Mouse (Mus musculus) myocyte (in vitro differentiated cells): ENCODE data around the gene Igfbp3.

Experiments used
- CEBPB ChIP-seq: IDR thresholded peaks from 2 replicates; pipeline ENCODE4 v1.6.1; 2011; ENCODE audit warnings: mild to moderate bottlenecking, moderate library complexity; ENCODE audit not compliant: poor library complexity, insufficient read depth, severe bottlenecking
- MAX ChIP-seq: IDR thresholded peaks from one replicate; pipeline ENCODE4 v1.6.1; 2011; ENCODE audit warnings: low read depth, mild to moderate bottlenecking, control low read depth
- MYOD1 ChIP-seq, 3 experiments: IDR thresholded peaks; one replicate each; pipeline ENCODE4 v1.6.1; 2011; ENCODE audit warnings: control low read depth in 2 of 3, low read depth in 2 of 3, mild to moderate bottlenecking in 2 of 3, moderate library complexity in 1 of 3; ENCODE audit not compliant: insufficient read length in 2 of 3, control insufficient read depth in 1 of 3
- MYOG ChIP-seq, 3 experiments: IDR thresholded peaks; one replicate each; pipeline ENCODE4 v1.6.1; 2011; ENCODE audit warnings: control low read depth in 2 of 3, low read depth in 2 of 3, mild to moderate bottlenecking in 2 of 3; ENCODE audit not compliant: insufficient read length in 2 of 3, control insufficient read depth in 1 of 3, insufficient read depth in 1 of 3
- POLR2A ChIP-seq: IDR thresholded peaks from one replicate; pipeline ENCODE4 v1.6.1; 2011; ENCODE audit warnings: low read depth, mild to moderate bottlenecking, control low read depth, moderate library complexity; ENCODE audit not compliant: insufficient read length
- POLR2AphosphoS2 ChIP-seq: IDR thresholded peaks from one replicate; pipeline ENCODE4 v1.6.1; 2011; ENCODE audit warnings: low read depth, control low read depth; ENCODE audit not compliant: insufficient read length
- REST ChIP-seq: IDR thresholded peaks from one replicate; pipeline ENCODE4 v1.6.1; 2011; ENCODE audit warnings: mild to moderate bottlenecking, control low read depth, moderate library complexity; ENCODE audit not compliant: insufficient read depth, insufficient read length
- TCF12 ChIP-seq: IDR thresholded peaks from one replicate; pipeline ENCODE4 v1.6.1; 2011; ENCODE audit warnings: mild to moderate bottlenecking, control low read depth; ENCODE audit not compliant: poor library complexity, insufficient read depth, severe bottlenecking
- USF1 ChIP-seq: IDR thresholded peaks from one replicate; pipeline ENCODE4 v1.6.1; 2011; ENCODE audit warnings: low read depth, mild to moderate bottlenecking, control low read depth, moderate library complexity

DNA sequence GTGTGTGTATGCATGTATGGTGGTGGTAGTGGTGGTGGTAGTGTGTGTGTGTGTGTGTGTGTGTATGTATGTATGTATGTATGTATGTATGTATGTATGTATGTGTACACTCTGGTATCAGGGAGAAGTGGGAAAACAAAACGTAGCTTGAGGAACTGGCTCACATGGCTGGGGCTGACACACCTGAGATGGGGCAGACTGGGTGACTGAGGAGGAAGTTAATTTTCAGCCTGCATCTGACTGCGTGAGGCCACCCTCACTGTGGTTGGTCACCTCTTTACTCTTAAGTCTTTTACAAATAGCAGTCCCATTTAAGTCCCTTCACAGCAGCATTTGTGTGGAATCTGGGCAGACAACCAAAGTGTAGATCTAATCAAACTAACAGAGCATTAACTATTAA, 34.4 kb downstream of the Igfbp3 start:
- no peak for TF ChIP-seq MAX
- no peak for TF ChIP-seq POLR2A
- TF ChIP-seq MYOD1 (IDR thresholded peaks at IDR 0.05; ENCODE audit: control insufficient read depth in 1 of 3, insufficient read length in 2 of 3, low read depth in 2 of 3): no peak
- no peak for TF ChIP-seq USF1
- no peak for TF ChIP-seq POLR2AphosphoS2
- TF ChIP-seq TCF12: no peak
- TF ChIP-seq CEBPB: no peak
- TF ChIP-seq REST: no peak
- no peak for TF ChIP-seq MYOG (IDR thresholded peaks at IDR 0.05; ENCODE audit: control insufficient read depth in 1 of 3, insufficient read depth in 1 of 3, insufficient read length in 2 of 3, low read depth in 2 of 3)
